Mouse (Mus musculus): Measurements from ENCODE around the gene Tmsb15l.
"Not testable (repeated sequence)": the region's sequence is repeated elsewhere in the genome, so short reads cannot be mapped to it uniquely, and the experiment has no call there.

Gene Tmsb15l

DNA sequence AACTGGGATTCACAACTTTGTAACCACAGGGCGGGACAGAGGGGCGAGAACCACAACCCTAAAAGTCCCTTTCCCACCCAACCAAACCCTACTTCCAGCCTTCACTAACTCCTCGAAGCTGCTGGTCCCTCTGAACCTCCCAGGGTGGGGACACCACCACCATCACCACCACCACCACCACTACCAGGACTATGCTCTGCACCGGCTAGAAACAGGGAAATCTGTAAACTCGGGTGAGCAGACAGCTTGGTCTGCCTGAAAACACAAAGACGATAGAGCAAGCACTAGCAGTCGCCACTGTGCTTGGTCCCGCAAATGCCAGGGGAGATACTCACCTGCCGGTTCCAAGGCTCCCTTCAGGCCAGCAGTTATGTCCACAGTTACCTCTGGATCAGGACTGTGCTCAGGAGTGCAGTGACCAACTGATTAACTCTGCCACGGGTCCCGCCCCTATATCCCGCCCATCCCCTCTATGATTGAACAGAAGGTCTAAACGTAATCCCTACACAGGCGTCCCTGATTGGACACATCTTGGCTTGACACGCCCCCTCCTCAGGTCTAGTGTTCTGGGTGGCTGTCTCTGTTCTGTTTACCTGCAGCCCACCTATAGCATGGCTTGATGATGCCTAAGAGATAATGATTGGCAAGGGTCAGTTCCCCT is at the start of gene Tmsb15l, which contains the start of gene Tmsb15b1:
TSS of gene Tmsb15l (minus strand) at position 446 of the 661 bp plus-strand sequence.
TSS of gene Tmsb15b1 (minus strand) at position 451 of the 661 bp plus-strand sequence.
- peak; percentile 84 for DNase-seq (ENCODE audit: low spot score)

DNA sequence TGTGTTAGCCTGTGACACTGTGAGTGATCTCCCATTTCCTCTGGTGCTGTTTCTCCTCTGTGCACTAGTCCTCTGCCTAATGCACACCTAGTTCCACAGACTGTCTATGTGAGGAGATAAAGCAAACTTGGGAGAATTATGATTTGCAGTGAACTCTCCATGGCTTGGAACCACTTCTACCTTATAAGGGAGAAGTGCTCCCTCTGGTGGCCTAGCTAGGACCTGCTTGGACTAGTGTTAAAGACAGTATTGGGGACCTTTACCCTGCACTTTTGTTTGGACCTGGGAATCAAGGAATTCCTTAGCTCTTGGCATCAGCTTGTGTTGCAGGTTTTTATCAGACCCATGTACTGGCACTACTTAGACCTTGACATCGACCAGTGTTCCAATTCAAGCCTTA is 42.6 kb upstream of the Tmsb15l start:
- peak; percentile 67 for DNase-seq (ENCODE audit: low spot score)

DNA sequence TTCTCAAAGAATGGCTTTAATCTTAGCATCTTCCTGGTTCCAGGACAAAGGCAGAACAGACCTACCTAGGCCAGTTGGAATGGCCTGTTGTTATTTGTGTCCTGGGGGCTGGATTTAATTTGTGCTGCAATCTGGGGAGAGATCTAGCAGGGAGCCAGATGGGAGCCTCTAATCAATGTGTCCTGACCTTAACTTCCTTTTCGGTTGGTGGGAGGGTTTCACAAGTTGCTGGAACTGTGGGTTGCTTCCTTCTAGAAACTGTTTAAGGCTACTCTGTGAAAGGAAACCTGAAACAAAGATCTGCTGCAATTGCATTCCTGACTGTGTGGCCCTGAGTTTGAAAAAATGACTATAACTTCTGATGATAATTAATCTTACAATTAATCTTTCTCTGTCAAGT is 41.0 kb upstream of the Tmsb15l start:
- no peak for DNase-seq (ENCODE audit: low spot score)

GRCm38 (mm10) chrX:137015099-137015709 is 38.5 kb upstream of the Tmsb15l start:
- DNase-seq (ENCODE audit: low spot score) = peak; percentile 58

GRCm38 (mm10) chrX:136996256-136996655 is 19.6 kb upstream of the Tmsb15l start:
- no peak for DNase-seq (ENCODE audit: low spot score)

GRCm38 (mm10) chrX:136993641-136994040 is 17.0 kb upstream of the Tmsb15l start:
- peak; percentile 29 for DNase-seq (ENCODE audit: low spot score)

DNA sequence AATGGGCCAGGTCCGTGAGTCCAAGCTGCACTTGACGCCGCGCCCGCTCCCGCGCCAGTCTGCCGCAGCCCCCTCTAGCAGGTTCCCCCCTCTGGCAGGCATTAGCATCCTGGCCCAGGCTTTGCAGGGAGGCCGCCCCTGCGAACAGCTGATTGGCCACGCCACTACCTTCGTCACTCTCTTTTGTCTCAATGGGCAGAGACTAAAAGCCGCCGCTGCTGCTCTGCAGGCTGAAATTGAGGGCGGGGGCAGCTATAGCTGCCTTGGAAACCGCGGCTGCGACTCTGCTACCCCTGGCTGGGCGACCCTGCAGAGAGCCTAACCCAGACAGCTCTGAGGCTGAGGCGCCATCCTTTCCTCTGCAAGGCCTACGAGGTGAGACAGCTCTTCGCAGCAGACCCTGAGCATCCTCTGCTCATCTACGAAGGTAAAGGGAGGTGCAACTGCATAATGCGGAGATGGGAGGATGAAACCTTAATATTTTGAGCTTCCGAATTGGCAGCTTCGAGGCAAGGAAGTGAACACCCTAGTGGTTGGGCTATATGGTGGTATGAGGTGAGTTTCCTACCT is 16.4 kb upstream of the Tmsb15l start, which contains the start of gene Zcchc18:
TSS of gene Zcchc18 (plus strand) at position 178 of the 570 bp plus-strand sequence.
- peak; percentile 78 for DNase-seq (ENCODE audit: low spot score)

DNA sequence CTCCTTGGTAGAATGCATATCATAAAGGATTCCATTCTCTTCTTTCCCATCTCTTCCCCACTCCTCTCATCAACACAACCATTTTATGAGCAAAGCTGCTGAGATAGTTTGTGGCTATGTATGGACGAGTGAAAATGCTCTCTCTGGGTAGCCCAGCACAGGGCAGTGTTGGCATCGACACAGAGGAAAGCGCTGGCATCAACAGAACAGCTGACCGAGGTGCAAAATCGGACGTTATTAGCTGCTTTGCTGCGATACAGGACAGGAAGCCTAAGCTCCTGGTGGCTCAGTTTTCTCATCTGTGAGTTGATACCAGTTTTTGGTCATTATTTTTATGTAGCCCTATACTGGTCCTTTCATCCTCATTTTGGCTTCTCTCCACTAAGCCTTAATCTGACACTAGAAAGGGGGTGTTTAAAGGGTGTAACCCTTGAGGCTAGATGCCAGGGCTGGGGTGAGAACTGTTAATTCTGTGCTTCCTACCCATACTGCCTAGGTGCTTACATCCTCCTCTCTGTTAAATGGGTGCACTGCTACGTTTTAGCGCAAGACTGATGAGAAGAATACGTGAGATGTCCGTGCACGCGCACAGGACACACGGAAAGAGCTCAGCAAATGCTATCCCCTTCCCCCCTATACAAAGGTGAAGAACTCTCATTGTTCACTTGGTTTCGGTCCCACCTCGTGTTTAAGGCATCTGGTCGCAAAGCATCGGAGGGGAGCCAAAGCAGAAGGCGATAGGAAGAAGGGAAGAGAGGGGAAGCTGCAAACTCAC is 15.7 kb upstream of the Tmsb15l start:
- peak; percentile 7 for DNase-seq (ENCODE audit: low spot score)

- DNase-seq (ENCODE audit: low spot score) = no peak
These were observed 14.6 kb upstream of the Tmsb15l start for GRCm38 (mm10) chrX:136991274-136991673.

GRCm38 (mm10) chrX:136986039-136986438 is 9.4 kb upstream of the Tmsb15l start:
- no peak for DNase-seq (ENCODE audit: low spot score)

DNA sequence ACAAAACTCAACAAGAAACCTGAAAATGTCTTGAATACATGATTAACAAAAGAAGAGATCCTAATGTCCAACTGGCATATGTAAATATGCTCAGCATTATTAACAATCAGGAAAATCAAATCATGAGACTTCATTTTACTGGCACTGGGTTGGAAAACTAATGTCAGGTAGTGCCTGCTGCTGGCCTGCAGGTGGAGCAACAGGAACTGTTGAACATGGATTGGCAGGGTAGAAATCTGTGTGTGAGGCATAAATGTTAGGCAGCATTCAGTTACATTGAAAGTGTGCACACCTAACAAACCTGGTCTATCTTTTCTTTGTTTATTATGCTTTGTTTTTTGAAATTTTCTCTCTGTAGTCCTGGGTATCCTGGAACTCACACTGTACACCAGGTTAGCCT is 1.9 kb upstream of the Tmsb15l start:
- DNase-seq (ENCODE audit: low spot score) = no peak

DNA sequence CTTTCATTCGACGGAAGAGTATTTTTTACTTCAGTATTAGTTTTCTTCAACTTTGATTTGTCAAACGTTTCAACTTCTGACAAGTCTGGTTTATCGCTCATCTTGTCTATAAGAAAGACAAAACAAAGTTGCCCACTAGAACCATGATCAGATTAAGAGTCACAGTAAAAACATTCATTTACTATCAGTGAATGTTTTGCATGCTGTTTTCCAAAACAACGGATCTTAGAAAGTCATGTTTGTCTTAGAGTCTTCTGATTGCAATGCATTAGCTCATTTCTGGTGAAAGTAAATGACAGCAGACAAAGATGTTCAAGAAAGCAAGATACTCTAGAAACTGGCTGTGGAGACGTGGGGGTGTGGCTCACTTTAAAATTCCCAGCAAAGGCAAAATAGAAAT is 1.3 kb downstream of the Tmsb15l start, which contains the start of gene Tmsb15b2:
TSS of gene Tmsb15b2 (minus strand) at position 101 of the 400 bp plus-strand sequence.
- DNase-seq (ENCODE audit: low spot score) = not testable (repeated sequence)

DNA sequence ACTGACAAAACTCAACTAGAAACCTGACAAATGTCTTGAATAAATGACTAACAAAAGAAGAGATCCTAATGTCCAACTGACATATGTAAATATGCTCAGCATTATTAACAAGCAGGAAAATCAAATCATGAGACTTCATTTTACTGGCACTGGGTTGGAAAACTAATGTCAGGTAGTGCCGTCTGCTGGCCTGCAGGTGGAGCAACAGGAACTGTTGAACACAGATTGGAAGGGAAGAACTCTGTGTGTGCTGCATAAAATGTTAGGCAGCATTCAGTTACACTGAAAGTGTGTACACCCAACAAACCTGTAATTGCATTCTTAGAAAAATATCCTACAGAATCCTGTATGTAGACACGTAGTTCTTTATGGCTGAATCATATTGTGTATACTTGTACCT is 17.0 kb downstream of the Tmsb15l start:
- peak; percentile 3 for DNase-seq (ENCODE audit: low spot score)

- not testable (repeated sequence) for DNase-seq (ENCODE audit: low spot score)
These were observed 18.4 kb downstream of the Tmsb15l start for GRCm38 (mm10) chrX:136958300-136958699.

DNA sequence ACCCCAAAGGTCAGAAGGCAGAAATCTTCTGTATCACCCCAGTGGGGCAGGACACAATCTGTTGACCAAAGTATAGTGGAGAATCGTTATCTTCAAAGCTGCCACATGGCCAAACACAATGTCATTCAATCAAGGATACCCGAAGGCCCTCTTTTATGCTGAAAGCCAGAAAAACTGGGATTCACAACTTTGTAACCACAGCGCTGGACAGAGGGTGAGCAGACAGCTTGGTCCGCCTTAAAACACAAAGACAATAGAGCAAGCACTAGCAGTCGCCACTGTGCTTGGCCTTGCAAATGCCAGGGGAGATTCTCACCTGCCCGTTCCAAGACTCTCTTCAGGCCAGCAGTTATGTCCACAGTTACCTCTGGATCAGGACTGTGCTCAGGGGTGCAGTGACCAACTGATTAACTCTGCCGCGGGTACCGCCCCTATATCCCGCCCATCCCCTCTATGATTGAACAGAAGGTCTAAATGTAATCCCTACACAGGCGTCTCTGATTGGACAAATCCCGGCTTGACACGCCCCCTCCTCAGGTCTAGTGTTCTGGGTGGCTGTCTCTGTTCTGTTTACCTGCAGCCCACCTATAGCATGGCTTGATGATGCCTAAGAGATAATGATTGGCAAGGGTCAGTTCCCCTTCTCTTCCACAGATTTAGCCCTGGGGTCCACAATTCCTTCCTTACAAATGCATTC is 18.9 kb downstream of the Tmsb15l start:
- peak; percentile 72 for DNase-seq (ENCODE audit: low spot score)

GRCm38 (mm10) chrX:136937985-136938384 is 38.7 kb downstream of the Tmsb15l start:
- no peak for DNase-seq (ENCODE audit: low spot score)

DNA sequence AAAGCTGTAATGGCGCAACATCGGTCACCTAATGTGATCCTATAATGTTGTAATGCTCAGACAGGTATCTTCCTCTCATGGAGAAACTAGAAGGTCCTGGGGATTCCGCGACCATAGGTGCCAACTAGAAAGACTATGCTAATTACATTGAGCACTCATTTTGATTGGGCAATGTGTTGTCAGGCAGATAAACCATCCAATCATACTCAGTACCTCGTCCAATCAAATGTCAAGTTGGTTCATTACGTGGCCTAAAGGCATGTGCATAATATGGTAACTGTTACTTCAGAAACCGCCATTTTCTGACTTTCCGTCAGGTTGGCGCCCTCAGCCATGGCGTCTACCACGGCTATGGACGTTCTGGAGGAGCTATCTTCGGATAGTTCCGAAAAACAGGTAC is 49.6 kb downstream of the Tmsb15l start, which contains the start of gene H2bfm:
TSS of gene H2bfm (plus strand) at position 295 of the 400 bp plus-strand sequence.
- no peak for DNase-seq (ENCODE audit: low spot score)

- no peak for DNase-seq (ENCODE audit: low spot score)
These were observed 50.8 kb downstream of the Tmsb15l start for GRCm38 (mm10) chrX:136925863-136926262.

Measured in layer of hippocampus, adult 11-12 months (tissue).